In the genomic region with DNA sequence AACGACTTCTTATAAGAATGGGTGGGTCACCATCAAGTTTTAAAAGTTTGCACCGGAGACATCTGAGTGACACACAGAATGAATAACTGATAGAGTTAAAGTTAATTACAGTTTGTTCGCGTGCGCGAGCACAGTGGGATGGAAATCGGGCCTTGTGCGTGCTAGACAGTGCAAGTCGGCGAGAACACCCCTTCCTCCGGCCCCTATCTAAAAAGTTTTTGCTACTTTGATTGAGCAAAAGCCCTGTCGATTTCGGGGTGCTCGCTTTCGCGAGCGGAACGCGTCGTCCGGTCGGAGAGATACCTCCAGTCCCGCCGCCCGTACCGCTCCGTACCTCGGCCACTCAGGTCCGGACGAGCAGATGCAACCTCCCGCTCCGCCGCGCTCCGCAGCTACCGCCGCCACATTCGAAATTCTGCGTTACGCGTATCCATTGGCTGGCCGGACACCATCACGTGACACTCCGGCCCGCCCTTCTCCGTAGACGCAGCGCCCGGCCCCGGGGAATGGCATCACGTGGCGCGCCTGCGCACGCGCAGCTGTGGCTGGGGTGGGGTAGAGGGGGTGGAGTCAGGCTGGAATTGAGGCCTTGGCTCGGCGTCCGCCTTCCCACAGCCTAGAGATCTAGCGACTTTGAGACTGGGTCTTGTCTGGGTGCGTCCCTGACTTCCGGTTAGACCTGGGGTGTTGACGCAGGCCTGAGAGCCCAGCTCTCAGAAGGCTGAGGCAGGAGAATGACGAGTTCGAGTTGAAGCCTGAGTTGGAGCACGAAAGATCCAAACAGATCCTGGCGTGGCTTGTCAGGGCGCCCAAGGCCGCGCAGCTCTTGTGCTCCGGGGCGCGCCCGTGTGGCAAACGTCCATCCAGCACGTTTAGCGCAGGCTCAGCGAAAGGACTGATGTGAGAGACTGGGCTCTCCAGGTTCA, we compare ENCODE assay signal across 8 mouse cellular contexts. TPM values are rescaled to one million over a fixed set of nuclear protein-coding genes. Genes with fewer than 3 reads are reported as not detected.
DNase-seq lines count a peak whose midpoint lies in the region; ATAC-seq lines count a peak whose summit lies in the region.

TSS of gene Sgo1 (minus strand) at position 457 of the 926 bp plus-strand sequence.

- DNase-seq in adipocyte (ENCODE audit: low spot score), result peak; percentile 97
- DNase-seq in embryo, embryonic 10 days (ENCODE audit: low spot score), result peak; percentile 98
- peak; percentile 98 for DNase-seq in gastrocnemius, postnatal 10 days
- DNase-seq in induced T-regulatory cell, adult 2 months (ENCODE audit: low read depth), result peak; percentile 99
- DNase-seq in left cerebral cortex, adult 9 months (ENCODE audit: low spot score in 2 of 2), result peak; percentile 85 to 96
- peak; percentile 97 for DNase-seq in right cerebral cortex, postnatal 14 days
- DNase-seq in urinary bladder, postnatal 36 days (ENCODE audit: low spot score in 2 of 2), result peak; percentile 94 to 96

- peak; percentile 77 for ATAC-seq in megakaryocyte progenitor cell, adult 5-6 weeks (replicated peaks; ENCODE audit: poor library complexity)

RNA-seq across cellular contexts. Expression of gene Sgo1, which starts in this region (rescaled TPM):
- 1 to 10 TPM; 1.6 to 2.2 TPM for total RNA-seq in gastrocnemius, postnatal 10 days (2021)
- total RNA-seq in megakaryocyte progenitor cell, adult 5-6 weeks (2015), result 34.9 and 37.3 TPM in 2 replicates
- 71.9 and 72.8 TPM in 2 replicates for total RNA-seq in megakaryocyte progenitor cell, adult 5-6 weeks (2017)

Comparison
In these comparisons a context has a peak if more than half of its experiments do, and no peak if none do; other contexts are left out.
1. Peak in every context shown above with its lines: DNase-seq and ATAC-seq.
2. RNA of gene Sgo1 (total RNA-seq): 34.9 to 72.8 TPM in megakaryocyte progenitor cell, adult 5-6 weeks; 1.6 to 2.2 TPM in gastrocnemius, postnatal 10 days; every median in the first group is over 10 times any median in the second.